14 mouse cellular contexts compared by ENCODE assay signal in the genomic region with DNA sequence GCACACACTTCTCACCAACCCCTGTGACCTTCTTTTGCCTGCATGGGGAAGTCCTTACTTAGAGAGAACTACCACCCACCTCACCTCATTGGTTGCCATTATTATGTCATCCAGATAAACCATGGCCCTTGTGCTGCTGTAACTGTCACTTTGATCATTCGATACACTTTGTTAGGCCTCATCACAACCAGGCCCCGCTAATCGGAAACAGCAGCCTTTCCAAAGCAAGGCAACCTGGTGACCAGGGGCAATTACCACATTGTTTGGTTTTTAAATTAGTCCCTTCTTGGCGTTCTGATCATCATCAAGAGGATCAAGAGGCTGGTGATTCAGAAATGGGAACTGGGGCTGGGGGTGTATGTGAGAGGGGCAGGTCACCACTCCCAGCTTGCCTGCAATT.
"Had no signal": no experiment of that assay in that cellular context is flagged by ENCODE, and none has a peak within 500 bp of the region (broad histone marks: within the 10 kb centered on the region; RNA-seq: fewer than 3 reads in every experiment).

No protein-coding gene starts in this region.

- H3K27me3 ChIP-seq: limb, embryonic 15.5 days; megakaryocyte, embryonic 14.5 days; midbrain, embryonic 12.5 days had no signal

- ATAC-seq: liver, embryonic 12.5 days had no signal

- H3K36me3 ChIP-seq: limb, embryonic 15.5 days; liver, embryonic 12.5 days; midbrain, embryonic 12.5 days had no signal

- H3K9me3 ChIP-seq: limb, embryonic 15.5 days; liver, embryonic 12.5 days; midbrain, embryonic 12.5 days had no signal

- H3K9ac ChIP-seq: limb, embryonic 15.5 days; liver, embryonic 12.5 days; lung, embryonic 14.5 days; midbrain, embryonic 12.5 days had no signal

- H3K4me1 ChIP-seq: liver, embryonic 12.5 days; megakaryocyte, embryonic 14.5 days; midbrain, embryonic 12.5 days had no signal

- H3K27ac ChIP-seq: kidney, postnatal 0 days; layer of hippocampus, adult 2 months; limb, embryonic 15.5 days; liver, embryonic 12.5 days; macrophage; midbrain, embryonic 12.5 days; stomach, postnatal 0 days had no signal

- H3K4me3 ChIP-seq: layer of hippocampus, adult 2 months; limb, embryonic 15.5 days; liver, embryonic 12.5 days; megakaryocyte, embryonic 14.5 days; midbrain, embryonic 12.5 days had no signal

- H3K4me2 ChIP-seq: limb, embryonic 15.5 days; liver, embryonic 12.5 days; lung, embryonic 14.5 days; midbrain, embryonic 12.5 days had no signal

- DNase-seq: kidney, adult 11 months; kidney, adult 9 months; kidney, postnatal 36 days; lung, embryonic 14.5 days; lung, postnatal 10 days; thymus, postnatal 14 days had no signal
